Mouse (Mus musculus): ENCODE measurements around the gene Rsl1.
"Not testable (repeated sequence)": the region's sequence is repeated elsewhere in the genome, so short reads cannot be mapped to it uniquely, and the experiment has no call there.

The Rsl1 gene

GRCm38 (mm10) chr13:67172991-67173722 lies at the start of gene Rsl1:
Gene Rsl1, plus strand, starts transcription at chr13:67173182.
- DNase-seq: peak; percentile 77

GRCm38 (mm10) chr13:67124460-67124859 lies 48.5 kb upstream of the Rsl1 start:
- DNase-seq: no peak

GRCm38 (mm10) chr13:67127507-67127906 lies 45.5 kb upstream of the Rsl1 start:
- not testable (repeated sequence) for DNase-seq

GRCm38 (mm10) chr13:67128038-67128721 lies 44.8 kb upstream of the Rsl1 start:
- peak; percentile 89 for DNase-seq

GRCm38 (mm10) chr13:67166122-67166521 lies 6.9 kb upstream of the Rsl1 start:
- not testable (repeated sequence) for DNase-seq

GRCm38 (mm10) chr13:67173723-67174055 lies 707 bp downstream of the Rsl1 start:
- DNase-seq: no peak

- DNase-seq: peak; percentile 73
Measured at GRCm38 (mm10) chr13:67194340-67194894, 21.4 kb downstream of the Rsl1 start, which contains the start of gene Zfp455. Gene Zfp455, plus strand, starts transcription at chr13:67194506.

GRCm38 (mm10) chr13:67201656-67202055 lies 28.7 kb downstream of the Rsl1 start:
- DNase-seq: no peak

GRCm38 (mm10) chr13:67214015-67214607 lies 41.1 kb downstream of the Rsl1 start:
- DNase-seq: no peak

Data from right cerebral cortex, postnatal 25 days (tissue).